Mouse (Mus musculus): ENCODE data around the gene Psma5. TPM values are rescaled to one million over a fixed set of nuclear protein-coding genes. Genes with fewer than 3 reads are reported as not detected.
A peak's percentile ranks its signal among the peaks of the same experiment; 100 is the strongest.

The Psma5 gene
- polyA plus RNA-seq, 1 experiment from 2014 or later = 243 TPM

GRCm38 (mm10) chr3:108327916-108328315 is 71.2 kb downstream of the Psma5 start:
- H3K36me3 ChIP-seq (ENCODE audit: control insufficient read depth, insufficient read depth, low read length) = peaks cover 5% of the 10 kb centered on the region; the same call in 1 of the 2 replicates
- no peaks in the 10 kb centered on the region for H3K4me1 ChIP-seq (ENCODE audit: control insufficient read depth, insufficient read depth, low read length)
- no peak overlapping the region for H3K4me2 ChIP-seq (ENCODE audit: low read depth, low read length)
- H3K27me3 ChIP-seq (ENCODE audit: control insufficient read depth, insufficient read depth, low read length) = no peaks in the 10 kb centered on the region
- WGBS = 84% methylated on average over 3 of the region's 3 CpGs
- H3K9ac ChIP-seq (replicated peaks; ENCODE audit: low read depth, low read length) = no peak overlapping the region
- H3K27ac ChIP-seq (ENCODE audit: low read depth, low read length) = no peak overlapping the region; the same call in 1 of the 2 replicates
- no peak for ATAC-seq (ENCODE audit: low read depth)
- H3K9me3 ChIP-seq (ENCODE audit: control insufficient read depth, low read length) = no peaks in the 10 kb centered on the region
- H3K4me3 ChIP-seq (ENCODE audit: low read depth, low read length) = no peak overlapping the region

GRCm38 (mm10) chr3:108328441-108328841 is 71.7 kb downstream of the Psma5 start:
- no peak overlapping the region for H3K4me3 ChIP-seq (ENCODE audit: low read depth, low read length)
- 49% methylated on average over 9 of the region's 9 CpGs for WGBS
- H3K4me2 ChIP-seq (ENCODE audit: low read depth, low read length) = no peak overlapping the region
- no peaks in the 10 kb centered on the region for H3K27me3 ChIP-seq (ENCODE audit: control insufficient read depth, insufficient read depth, low read length)
- peak; percentile 81; the same call in 1 of the 2 replicates for ATAC-seq (ENCODE audit: low read depth)
- H3K4me1 ChIP-seq (ENCODE audit: control insufficient read depth, insufficient read depth, low read length) = no peaks in the 10 kb centered on the region
- no peak overlapping the region for H3K9ac ChIP-seq (replicated peaks; ENCODE audit: low read depth, low read length)
- H3K36me3 ChIP-seq (ENCODE audit: control insufficient read depth, insufficient read depth, low read length) = peaks cover 8% of the 10 kb centered on the region; the same call in 1 of the 2 replicates
- no peaks in the 10 kb centered on the region for H3K9me3 ChIP-seq (ENCODE audit: control insufficient read depth, low read length)
- H3K27ac ChIP-seq (ENCODE audit: low read depth, low read length) = peak overlapping the region; percentile 49; the same call in 1 of the 2 replicates

Other genes starting within 250 kb of the Psma5 start
- 123 and 186 TPM in 2 replicates for gene Gstm1, start 239.0 kb upstream of the Psma5 start, polyA plus RNA-seq (2014; fragmentation: Nextera tagmentation; extraction: Ambion mirVana)
- 17.7 and 18.6 TPM in 2 replicates for gene Gstm4, start 212.0 kb upstream of the Psma5 start, polyA plus RNA-seq (2014; fragmentation: Nextera tagmentation; extraction: Ambion mirVana)
- gene Ampd2, start 170.3 kb upstream of the Psma5 start, polyA plus RNA-seq (2014; fragmentation: Nextera tagmentation; extraction: Ambion mirVana) = 51.7 and 53.5 TPM in 2 replicates
- 0.24 TPM in 1 of 2 replicates, not detected in the other for gene Gnat2, start 164.1 kb upstream of the Psma5 start, polyA plus RNA-seq (2014; fragmentation: Nextera tagmentation; extraction: Ambion mirVana)
- 108 and 141 TPM in 2 replicates for gene Gnai3, start 110.8 kb upstream of the Psma5 start, polyA plus RNA-seq (2014; fragmentation: Nextera tagmentation; extraction: Ambion mirVana)
- 2.7 and 4.5 TPM in 2 replicates for gene Gpr61, start 102.0 kb upstream of the Psma5 start, polyA plus RNA-seq (2014; fragmentation: Nextera tagmentation; extraction: Ambion mirVana)
- gene Amigo1, start 70.6 kb upstream of the Psma5 start, polyA plus RNA-seq (2014; fragmentation: Nextera tagmentation; extraction: Ambion mirVana) = 11.2 TPM in 2 replicates
- 2.0 and 2.3 TPM in 2 replicates for gene Cyb561d1, start 55.7 kb upstream of the Psma5 start, polyA plus RNA-seq (2014; fragmentation: Nextera tagmentation; extraction: Ambion mirVana)
- 22.0 and 24.0 TPM in 2 replicates for gene Atxn7l2, start 46.0 kb upstream of the Psma5 start, polyA plus RNA-seq (2014; fragmentation: Nextera tagmentation; extraction: Ambion mirVana)
- gene Sypl2, start 30.3 kb upstream of the Psma5 start, polyA plus RNA-seq (2014; fragmentation: Nextera tagmentation; extraction: Ambion mirVana) = 0.14 and 0.32 TPM in 2 replicates
- 19.4 and 26.7 TPM in 2 replicates for gene Sort1, start 27.2 kb downstream of the Psma5 start, polyA plus RNA-seq (2014; fragmentation: Nextera tagmentation; extraction: Ambion mirVana)
- 0.48 TPM in 1 of 2 replicates, not detected in the other for gene Mybphl, start 108.0 kb downstream of the Psma5 start, polyA plus RNA-seq (2014; fragmentation: Nextera tagmentation; extraction: Ambion mirVana)
- gene Psrc1, start 126.9 kb downstream of the Psma5 start, polyA plus RNA-seq (2014; fragmentation: Nextera tagmentation; extraction: Ambion mirVana) = 3.2 and 3.5 TPM in 2 replicates
- gene Celsr2, start 158.6 kb downstream of the Psma5 start, polyA plus RNA-seq (2014; fragmentation: Nextera tagmentation; extraction: Ambion mirVana) = 50.4 and 56.7 TPM in 2 replicates
- gene Sars, start 188.3 kb downstream of the Psma5 start, polyA plus RNA-seq (2014; fragmentation: Nextera tagmentation; extraction: Ambion mirVana) = 223 and 244 TPM in 2 replicates

Data from neural tube, embryonic 14.5 days (tissue).